Mouse (Mus musculus): Measurements from ENCODE around the gene Mtor. TPM values are rescaled to one million over a fixed set of nuclear protein-coding genes. Genes with fewer than 3 reads are reported as not detected.
A peak's percentile ranks its signal among the peaks of the same experiment; 100 is the strongest.

Gene Mtor
- polyA plus RNA-seq, 1 experiment from 2014 or later: 23.8 TPM

- Histone ChIP-seq H3K4me1 (no peaks in the 10 kb centered on the region), H3K4me3 (no peak overlapping the region), H3K27me3 (replicated peaks) (no peaks in the 10 kb centered on the region), H3K9me3 (no peaks in the 10 kb centered on the region), H3K27ac (no peak overlapping the region), H3K4me2 (no peak overlapping the region), H3K9ac (no peak overlapping the region), H3K36me3 (replicated peaks) (peaks cover 77% of the 10 kb centered on the region)
- 77% methylated on average over 10 of the region's 10 CpGs for WGBS
- no peak for ATAC-seq (replicated peaks)
These were observed 23.0 kb downstream of the Mtor start for GRCm38 (mm10) chr4:148471363-148471806.

GRCm38 (mm10) chr4:148472436-148473174 is 24.2 kb downstream of the Mtor start:
- ATAC-seq (replicated peaks): no peak
- Histone ChIP-seq H3K4me3 (no peak overlapping the region), H3K27me3 (replicated peaks) (no peaks in the 10 kb centered on the region), H3K36me3 (replicated peaks) (peaks cover 68% of the 10 kb centered on the region), H3K4me2 (no peak overlapping the region), H3K27ac (no peak overlapping the region), H3K4me1 (no peaks in the 10 kb centered on the region), H3K9me3 (no peaks in the 10 kb centered on the region), H3K9ac (no peak overlapping the region)
- WGBS: 96% methylated on average over 8 of the region's 8 CpGs

- Histone ChIP-seq H3K36me3 (replicated peaks) (peaks cover 60% of the 10 kb centered on the region), H3K4me2 (no peak overlapping the region), H3K4me1 (no peaks in the 10 kb centered on the region), H3K4me3 (no peak overlapping the region), H3K9me3 (no peaks in the 10 kb centered on the region), H3K27me3 (replicated peaks) (no peaks in the 10 kb centered on the region), H3K9ac (no peak overlapping the region), H3K27ac (no peak overlapping the region)
- WGBS: 92% methylated on average over 5 of the region's 5 CpGs
- no peak for ATAC-seq (replicated peaks)
These were observed 25.1 kb downstream of the Mtor start for GRCm38 (mm10) chr4:148473496-148473895.

- no peak overlapping the region for H3K4me2 ChIP-seq
- no peak for ATAC-seq (replicated peaks)
- no peaks in the 10 kb centered on the region; the same call in 1 of the 2 replicates for H3K4me1 ChIP-seq
- no peaks in the 10 kb centered on the region for H3K9me3 ChIP-seq
- no peaks in the 10 kb centered on the region for H3K27me3 ChIP-seq (replicated peaks)
- 96% methylated on average over 2 of the region's 2 CpGs for WGBS
- no peak overlapping the region for H3K27ac ChIP-seq
- no peak overlapping the region for H3K4me3 ChIP-seq
- peaks cover 58% of the 10 kb centered on the region for H3K36me3 ChIP-seq (replicated peaks)
- no peak overlapping the region for H3K9ac ChIP-seq
These were observed 31.8 kb downstream of the Mtor start for GRCm38 (mm10) chr4:148480245-148480644.

- Histone ChIP-seq H3K4me2 (no peak overlapping the region), H3K4me3 (no peak overlapping the region), H3K9me3 (no peaks in the 10 kb centered on the region), H3K27me3 (replicated peaks) (no peaks in the 10 kb centered on the region), H3K36me3 (replicated peaks) (peaks cover 64% of the 10 kb centered on the region), H3K27ac (no peak overlapping the region), H3K9ac (no peak overlapping the region), H3K4me1 (no peaks in the 10 kb centered on the region; the same call in 1 of the 2 replicates)
- 62% methylated on average over 2 of the region's 2 CpGs for WGBS
- ATAC-seq (replicated peaks): peak; percentile 66
These were observed 33.3 kb downstream of the Mtor start for GRCm38 (mm10) chr4:148481557-148482168.

GRCm38 (mm10) chr4:148484511-148484910 is 36.1 kb downstream of the Mtor start:
- 93% methylated on average over 12 of the region's 12 CpGs for WGBS
- H3K27me3 ChIP-seq (replicated peaks): no peaks in the 10 kb centered on the region
- no peak overlapping the region for H3K4me2 ChIP-seq
- H3K9ac ChIP-seq: no peak overlapping the region
- no peak for ATAC-seq (replicated peaks)
- no peak overlapping the region for H3K4me3 ChIP-seq
- no peaks in the 10 kb centered on the region; the same call in 1 of the 2 replicates for H3K4me1 ChIP-seq
- no peak overlapping the region for H3K27ac ChIP-seq
- H3K9me3 ChIP-seq: no peaks in the 10 kb centered on the region
- H3K36me3 ChIP-seq (replicated peaks): peaks cover 81% of the 10 kb centered on the region

GRCm38 (mm10) chr4:148487841-148488240 is 39.4 kb downstream of the Mtor start:
- no peak overlapping the region for H3K4me2 ChIP-seq
- 78% methylated on average over 2 of the region's 2 CpGs for WGBS
- H3K9me3 ChIP-seq: no peaks in the 10 kb centered on the region
- no peak for ATAC-seq (replicated peaks)
- H3K9ac ChIP-seq: no peak overlapping the region
- no peaks in the 10 kb centered on the region for H3K27me3 ChIP-seq (replicated peaks)
- H3K36me3 ChIP-seq (replicated peaks): peaks cover 86% of the 10 kb centered on the region
- no peak overlapping the region for H3K4me3 ChIP-seq
- no peak overlapping the region for H3K27ac ChIP-seq
- no peaks in the 10 kb centered on the region for H3K4me1 ChIP-seq

GRCm38 (mm10) chr4:148490502-148490901 is 42.1 kb downstream of the Mtor start:
- Histone ChIP-seq H3K9me3 (no peaks in the 10 kb centered on the region), H3K27ac (no peak overlapping the region), H3K4me3 (no peak overlapping the region), H3K4me1 (no peaks in the 10 kb centered on the region), H3K36me3 (replicated peaks) (peaks cover 66% of the 10 kb centered on the region), H3K9ac (no peak overlapping the region), H3K27me3 (replicated peaks) (no peaks in the 10 kb centered on the region), H3K4me2 (no peak overlapping the region)
- 82% methylated on average over 6 of the region's 6 CpGs for WGBS
- no peak for ATAC-seq (replicated peaks)

GRCm38 (mm10) chr4:148491448-148491847 is 43.0 kb downstream of the Mtor start:
- H3K9me3 ChIP-seq: no peaks in the 10 kb centered on the region
- WGBS: 90% methylated on average over 7 of the region's 7 CpGs
- no peaks in the 10 kb centered on the region for H3K4me1 ChIP-seq
- H3K4me2 ChIP-seq: no peak overlapping the region
- H3K4me3 ChIP-seq: no peak overlapping the region
- no peaks in the 10 kb centered on the region for H3K27me3 ChIP-seq (replicated peaks)
- H3K9ac ChIP-seq: no peak overlapping the region
- H3K27ac ChIP-seq: no peak overlapping the region
- peaks cover 60% of the 10 kb centered on the region for H3K36me3 ChIP-seq (replicated peaks)
- no peak for ATAC-seq (replicated peaks)

GRCm38 (mm10) chr4:148495160-148495559 is 46.7 kb downstream of the Mtor start:
- Histone ChIP-seq H3K27ac (no peak overlapping the region), H3K4me3 (no peak overlapping the region), H3K9ac (no peak overlapping the region), H3K4me2 (no peak overlapping the region), H3K36me3 (replicated peaks) (peaks cover 30% of the 10 kb centered on the region), H3K27me3 (replicated peaks) (no peaks in the 10 kb centered on the region), H3K9me3 (no peaks in the 10 kb centered on the region), H3K4me1 (no peaks in the 10 kb centered on the region)
- WGBS: 94% methylated on average over 6 of the region's 6 CpGs
- ATAC-seq (replicated peaks): no peak

GRCm38 (mm10) chr4:148495874-148496689 is 47.7 kb downstream of the Mtor start:
- 77% methylated on average over 25 of the region's 25 CpGs for WGBS
- Histone ChIP-seq H3K4me2 (no peak overlapping the region), H3K4me1 (no peaks in the 10 kb centered on the region), H3K9ac (no peak overlapping the region), H3K27me3 (replicated peaks) (no peaks in the 10 kb centered on the region), H3K27ac (no peak overlapping the region), H3K36me3 (replicated peaks) (peaks cover 21% of the 10 kb centered on the region), H3K9me3 (no peaks in the 10 kb centered on the region), H3K4me3 (no peak overlapping the region)
- peak; percentile 62 for ATAC-seq (replicated peaks)

GRCm38 (mm10) chr4:148500410-148500867 is 52.0 kb downstream of the Mtor start, which contains the start of gene Angptl7:
Gene Angptl7, minus strand, starts transcription at chr4:148500460.
- no peaks in the 10 kb centered on the region for H3K27me3 ChIP-seq (replicated peaks)
- no peaks in the 10 kb centered on the region for H3K9me3 ChIP-seq
- H3K9ac ChIP-seq: no peak within 1 kb of the TSS
- no peak within 1 kb of the TSS for H3K27ac ChIP-seq
- no peak within 1 kb of the TSS for H3K4me2 ChIP-seq
- 73% methylated on average over 4 of the region's 4 CpGs for WGBS
- no peaks in the 10 kb centered on the region; the same call in 1 of the 2 replicates for H3K4me1 ChIP-seq
- no peak for ATAC-seq (replicated peaks)
- peaks cover 10% of the 10 kb centered on the region for H3K36me3 ChIP-seq (replicated peaks)
- no peak within 1 kb of the TSS for H3K4me3 ChIP-seq

Measured in midbrain, embryonic 15.5 days (tissue).